Mouse (Mus musculus) liver (tissue): ENCODE results near the gene Gm20661.
A peak's percentile ranks its signal among the peaks of the same experiment; 100 is the strongest.

Source experiments
- DNase-seq: peaks from one replicate; pipeline ENCODE4 v3.0.0-alpha.2; 2020; ENCODE audit warnings: mixed read lengths

Gene Gm20661

GRCm38 (mm10) chr9:107968531-107968930 is 14.3 kb upstream of the Gm20661 start:
- no peak for DNase-seq

GRCm38 (mm10) chr9:107970311-107970710 is 12.5 kb upstream of the Gm20661 start:
- no peak for DNase-seq

- peak; percentile 91 for DNase-seq
Observed at GRCm38 (mm10) chr9:107971690-107972541, 10.9 kb upstream of the Gm20661 start.

GRCm38 (mm10) chr9:107974491-107975171 is 8.2 kb upstream of the Gm20661 start:
- peak; percentile 84 for DNase-seq

- peak; percentile 84 for DNase-seq
Observed at GRCm38 (mm10) chr9:107975399-107976386, 7.2 kb upstream of the Gm20661 start, which contains the start of gene Uba7. Gene Uba7 (plus strand): TSS chr9:107975505.

- DNase-seq = no peak
Observed at GRCm38 (mm10) chr9:107978815-107979214, 4.0 kb upstream of the Gm20661 start.

GRCm38 (mm10) chr9:107981684-107982605 is 913 bp upstream of the Gm20661 start:
- DNase-seq = peak; percentile 65

- peak; percentile 82 for DNase-seq
Observed at GRCm38 (mm10) chr9:107983421-107983890, 598 bp downstream of the Gm20661 start.

- DNase-seq = peak; percentile 48
Observed at GRCm38 (mm10) chr9:107984052-107984753, 1.3 kb downstream of the Gm20661 start.

GRCm38 (mm10) chr9:107984754-107985055 is 1.8 kb downstream of the Gm20661 start:
- no peak for DNase-seq

- DNase-seq = peak; percentile 97
Observed at GRCm38 (mm10) chr9:107985131-107986119, 2.6 kb downstream of the Gm20661 start, which contains the start of gene Inka1. Gene Inka1 (minus strand): TSS chr9:107985879.

- peak; percentile 87 for DNase-seq
Observed at GRCm38 (mm10) chr9:107986376-107986775, 3.5 kb downstream of the Gm20661 start.

GRCm38 (mm10) chr9:107987950-107988349 is 5.1 kb downstream of the Gm20661 start:
- DNase-seq = no peak

- DNase-seq = no peak
Observed at GRCm38 (mm10) chr9:107992197-107992596, 9.3 kb downstream of the Gm20661 start, which contains the start of gene Cdhr4. Gene Cdhr4 (plus strand): TSS chr9:107992497.

- DNase-seq = no peak
Observed at GRCm38 (mm10) chr9:107993013-107993412, 10.2 kb downstream of the Gm20661 start.

GRCm38 (mm10) chr9:107994464-107994863 is 11.6 kb downstream of the Gm20661 start:
- DNase-seq = no peak

- DNase-seq = no peak
Observed at GRCm38 (mm10) chr9:107995513-107995912, 12.7 kb downstream of the Gm20661 start.

- no peak for DNase-seq
Observed at GRCm38 (mm10) chr9:107996049-107996448, 13.2 kb downstream of the Gm20661 start, which contains the start of gene Gm20662. Gene Gm20662 (plus strand): TSS chr9:107996349.
